Mouse (Mus musculus) layer of hippocampus, adult 2 months (tissue): ENCODE data around the gene Fuz. TPM values are rescaled to one million over a fixed set of nuclear protein-coding genes. Genes with fewer than 3 reads are reported as not detected.
"Not testable (repeated sequence)": the region's sequence is repeated elsewhere in the genome, so short reads cannot be mapped to it uniquely, and the experiment has no call there.

ENCODE experiments used
- DNase-seq, 2 experiments: peaks; one replicate each; pipeline ENCODE4 v3.0.0; 2022; ENCODE audit warnings: low spot score in 2 of 2
- H3K27ac ChIP-seq: fragments of 200-600 bp; 2 replicates; pipeline ENCODE4 v1.8.1; 2022
- H3K4me3 ChIP-seq: fragments of 200-600 bp; 2 replicates; pipeline ENCODE4 v1.8.1; 2022; ENCODE audit warnings: mild to moderate bottlenecking
- CTCF ChIP-seq: fragments of 200-600 bp; conservative IDR thresholded peaks from 2 replicates; pipeline ENCODE4 v1.8.1; 2022; ENCODE audit warnings: antibody characterized with exemption, mild to moderate bottlenecking, moderate library complexity
- total RNA-seq, 2 experiments: library from RNA; stranded (reverse); gene quantifications; 2 replicates each; pipeline ENCODE4 v1.2.3; 2021

Fuz gene
- total RNA-seq, 2 experiments from 2014 or later: 21.6 to 24.8 TPM

DNA sequence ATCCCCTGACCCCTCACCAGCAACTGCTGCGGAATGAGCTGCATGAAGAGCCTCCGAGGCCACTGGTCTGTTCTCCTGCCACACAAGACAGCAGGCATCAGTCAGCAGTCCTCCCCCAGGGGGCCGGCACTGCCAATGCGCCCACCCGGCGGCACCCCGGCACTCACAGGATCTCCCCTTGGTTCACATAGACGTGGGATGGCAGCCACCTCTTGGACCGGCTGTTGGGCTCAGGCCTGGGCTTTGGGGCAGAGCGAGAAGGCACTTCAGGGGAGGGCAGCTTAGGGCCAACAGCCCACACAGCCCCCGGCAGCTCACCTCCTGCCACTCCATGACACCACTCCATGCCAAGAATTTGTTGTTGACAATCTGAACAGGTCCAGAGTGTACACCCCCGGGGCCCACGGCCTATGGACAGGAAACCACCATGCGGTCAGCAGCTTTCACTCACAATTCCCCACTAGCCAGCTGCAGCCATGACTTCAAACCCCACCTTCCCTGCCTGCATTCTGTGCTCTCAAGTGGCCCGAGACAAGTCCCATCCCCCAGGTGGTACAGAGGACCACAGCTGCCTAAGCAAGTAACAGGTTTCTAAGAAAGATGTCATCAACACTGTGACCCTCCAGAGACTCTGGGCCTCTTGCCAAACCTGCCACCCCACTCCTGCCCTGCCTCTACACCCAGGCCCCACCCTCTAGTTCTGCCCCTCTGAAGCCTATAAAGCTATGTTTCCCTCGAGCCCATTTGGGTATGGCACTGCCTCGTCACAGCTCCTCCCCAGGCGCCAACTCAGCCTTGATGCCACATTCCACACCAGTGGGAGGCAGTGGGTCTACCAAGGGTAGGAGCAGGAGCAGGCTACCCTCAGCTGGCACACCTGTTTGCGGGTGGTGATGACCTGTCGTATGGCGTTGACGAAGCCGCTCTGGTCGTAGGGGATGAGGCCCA is 31.0 kb upstream of the Fuz start:
- DNase-seq: no peak
- Histone ChIP-seq H3K4me3 (no peak overlapping the region), H3K27ac (peak overlapping the region; percentile 99)
- TF ChIP-seq CTCF: no peak

DNA sequence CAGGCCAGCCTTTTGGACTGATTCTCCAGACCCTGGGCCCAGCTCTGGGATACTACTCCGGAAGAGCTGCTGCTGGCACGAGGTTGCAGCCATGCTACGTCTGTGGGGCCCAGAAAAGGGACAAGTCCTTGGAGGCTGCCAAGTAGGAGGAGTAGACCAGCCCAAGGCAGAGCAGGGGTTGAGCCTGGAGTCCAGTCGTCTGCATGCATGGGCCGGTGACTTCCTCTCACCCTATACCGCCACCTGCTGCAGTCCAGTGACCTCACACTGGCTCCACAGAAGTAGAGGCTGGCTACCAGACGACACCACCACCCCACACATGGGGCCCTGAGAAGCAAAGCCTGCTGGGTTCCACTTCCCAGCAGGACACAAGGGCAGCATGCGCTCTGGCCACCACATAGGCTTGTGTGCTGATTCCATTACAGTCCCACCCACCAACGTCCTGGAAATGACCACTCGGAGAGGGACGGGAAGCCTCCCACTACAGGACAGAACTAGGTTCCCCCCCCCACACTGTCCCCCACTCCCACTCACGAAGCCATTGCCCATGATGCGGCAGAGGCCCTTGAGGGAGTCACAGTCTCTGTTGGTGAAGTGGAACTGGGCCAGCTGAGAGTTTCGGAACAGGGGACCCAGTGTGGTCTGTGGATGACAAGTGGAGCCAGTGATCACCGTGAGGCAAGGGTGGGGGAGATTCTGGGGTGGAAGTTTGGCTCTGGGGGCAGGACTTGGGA is 29.4 kb upstream of the Fuz start:
- Histone ChIP-seq H3K27ac (peak overlapping the region; percentile 99), H3K4me3 (peak overlapping the region; percentile 75; the same call in 1 of the 2 replicates)
- DNase-seq: no peak
- peak; percentile 18; the same call in 1 of the 2 replicates for TF ChIP-seq CTCF

DNA sequence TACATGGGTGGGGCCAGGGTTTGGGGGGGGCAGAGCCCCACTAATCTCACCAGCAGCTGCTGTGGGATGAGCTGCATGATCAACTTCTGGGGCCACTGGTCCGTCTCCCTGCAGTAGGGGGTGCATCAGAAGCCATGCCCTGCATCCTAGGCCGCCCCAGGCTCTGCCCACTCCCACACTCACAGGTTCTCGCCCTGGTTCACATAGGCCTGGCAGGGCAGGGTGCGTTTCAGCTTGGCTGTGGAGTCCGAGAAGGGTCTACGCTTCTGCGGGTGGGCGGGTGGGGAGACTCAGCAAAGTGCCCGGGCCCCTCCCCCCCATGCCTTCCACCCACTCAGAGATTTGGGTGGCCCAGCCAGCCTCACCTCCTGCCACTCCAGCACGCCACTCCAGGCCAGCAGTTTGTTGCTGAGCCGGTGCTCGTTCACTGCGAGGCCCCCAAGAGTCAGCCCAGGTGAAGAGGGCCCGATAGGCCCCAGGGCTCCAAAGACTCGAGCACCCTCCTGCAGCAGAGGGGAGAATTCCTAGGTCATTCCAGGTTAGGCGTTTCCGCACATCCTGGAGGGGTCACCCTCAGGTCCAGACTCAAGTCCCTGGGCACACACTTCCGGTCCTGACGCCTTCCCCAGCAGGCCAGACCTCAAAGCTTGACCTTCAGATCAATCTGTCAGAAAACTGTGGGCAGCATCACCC is 28.7 kb upstream of the Fuz start:
- DNase-seq: no peak
- Histone ChIP-seq H3K4me3 (peak overlapping the region; percentile 75), H3K27ac (peak overlapping the region; percentile 99)
- TF ChIP-seq CTCF: no peak

DNA sequence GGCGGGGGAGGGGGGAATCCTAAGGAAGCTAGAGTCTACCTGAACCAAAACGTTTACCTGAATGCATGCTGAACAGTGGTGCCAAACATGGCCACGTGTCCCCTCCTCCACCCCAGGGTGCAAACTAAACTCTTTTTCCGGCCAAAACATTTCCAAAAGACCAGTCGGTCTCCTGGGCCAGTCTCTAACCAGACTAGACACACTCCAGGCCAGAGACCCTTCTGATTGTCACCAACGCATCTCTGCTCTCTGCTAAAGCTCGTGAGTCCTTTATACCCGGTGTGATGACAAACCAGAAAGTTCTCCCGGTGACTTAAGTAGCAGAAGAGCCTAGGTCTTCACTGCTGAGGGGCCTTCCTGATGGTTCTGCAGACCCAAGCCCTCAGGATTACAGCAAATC is 28.1 kb upstream of the Fuz start:
- no peak for DNase-seq
- peak overlapping the region; percentile 99; the same call in 1 of the 2 replicates for H3K27ac ChIP-seq
- peak overlapping the region; percentile 75 for H3K4me3 ChIP-seq
- TF ChIP-seq CTCF: no peak

DNA sequence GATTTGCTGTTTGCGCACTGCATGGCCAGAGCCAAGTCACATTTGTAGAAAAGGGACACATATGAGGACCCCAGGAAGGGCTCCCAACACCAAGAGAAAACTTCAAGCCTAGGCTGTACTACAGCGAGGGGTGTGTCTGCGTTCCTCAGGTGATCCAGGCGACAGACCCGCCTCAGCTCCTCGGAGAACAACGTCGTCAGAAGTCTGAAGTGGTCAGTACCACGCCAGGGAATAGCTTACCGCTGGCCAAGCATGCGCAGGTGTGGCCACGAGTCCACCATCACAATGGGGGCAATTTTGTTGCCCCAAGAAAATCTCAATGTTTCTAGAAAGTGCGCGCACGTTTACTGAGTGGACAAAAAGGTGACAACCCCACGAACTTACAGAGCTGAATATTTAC is 27.4 kb upstream of the Fuz start:
- no peak for DNase-seq
- Histone ChIP-seq H3K27ac (peak overlapping the region; percentile 99), H3K4me3 (peak overlapping the region; percentile 75)
- no peak for TF ChIP-seq CTCF

DNA sequence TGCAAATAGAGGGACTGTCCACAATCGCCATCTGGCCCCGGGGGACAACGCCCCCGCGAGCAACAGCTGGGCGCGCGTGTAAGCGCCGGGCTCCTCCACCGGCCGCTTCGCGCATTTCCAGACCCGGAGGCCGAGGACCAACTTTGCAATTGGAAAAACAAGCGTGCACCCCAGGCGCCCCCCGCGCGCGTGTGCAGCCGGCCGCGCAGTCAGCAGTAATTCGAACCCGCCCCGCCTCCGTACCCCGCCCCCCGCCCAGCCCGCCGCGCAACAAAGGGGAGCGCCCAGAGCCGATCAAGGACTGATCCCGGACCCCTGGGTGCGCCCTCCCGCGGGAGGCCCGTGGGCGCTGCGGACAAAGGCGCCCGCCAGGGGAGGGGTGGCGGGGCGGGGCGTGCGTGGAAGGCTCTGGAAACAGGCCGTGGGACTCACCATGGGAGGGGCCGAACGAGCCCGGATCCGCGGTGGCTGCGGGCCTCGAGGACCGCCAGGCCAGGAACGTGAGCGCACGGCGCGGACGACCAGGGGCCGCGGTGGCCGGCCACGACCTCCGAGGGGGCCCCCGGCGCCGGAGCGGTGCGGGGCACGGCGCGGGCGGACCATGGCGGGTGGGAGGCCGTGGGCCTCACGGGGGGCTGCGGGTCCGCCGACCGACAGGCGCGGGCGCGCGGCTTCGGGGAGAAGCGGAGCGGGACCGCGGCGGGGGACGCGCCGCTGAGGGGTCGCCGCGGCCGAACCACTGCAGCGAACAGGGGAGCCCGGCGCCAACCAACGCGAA is 26.8 kb upstream of the Fuz start:
- DNase-seq: no peak
- TF ChIP-seq CTCF: peak; percentile 21; the same call in 1 of the 2 replicates
- H3K4me3 ChIP-seq: peak overlapping the region; percentile 75
- H3K27ac ChIP-seq: peak overlapping the region; percentile 99

DNA sequence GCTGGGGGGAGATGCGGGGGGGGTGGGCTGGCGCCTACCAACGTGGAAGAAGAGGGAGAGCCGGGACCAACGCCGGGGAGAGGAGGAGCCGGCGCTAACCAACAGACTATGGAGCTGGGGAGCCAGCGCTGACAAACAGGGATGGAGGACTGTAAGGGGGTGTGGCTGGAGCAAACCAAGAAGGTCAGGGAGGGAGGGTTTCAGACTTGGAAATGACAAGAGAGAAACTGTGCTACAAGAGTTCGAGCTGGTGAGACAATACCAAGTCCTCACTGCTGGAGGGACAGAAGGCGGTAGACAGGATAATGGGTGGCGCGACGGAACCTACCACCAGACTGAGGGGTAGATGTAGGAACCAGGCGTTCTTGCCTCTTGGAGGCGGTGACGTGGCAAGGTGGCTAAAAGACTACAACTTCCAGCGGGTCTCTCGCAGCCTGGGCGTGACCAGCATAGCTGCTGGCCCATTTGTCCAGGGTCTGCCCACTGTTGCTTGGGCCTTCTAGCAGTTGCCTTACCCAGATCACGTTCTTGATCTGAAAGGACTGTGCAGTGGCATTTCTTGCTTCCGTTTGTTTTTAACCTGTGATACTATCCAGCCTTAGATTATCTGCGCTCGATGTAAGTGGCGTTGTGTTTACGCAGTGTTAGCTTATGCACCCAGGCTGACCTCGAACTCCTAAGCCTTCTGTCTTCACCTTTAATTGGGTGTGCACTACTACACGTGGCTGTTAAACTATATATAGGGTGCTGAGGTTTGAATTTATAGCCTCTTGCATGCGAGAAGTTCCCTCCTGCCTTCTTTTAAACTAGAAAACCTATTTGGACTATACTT is 26.0 kb upstream of the Fuz start, which contains the start of gene Ptov1:
Ptov1 (minus strand) TSS at position 92 of the 832 bp plus-strand sequence.
- Histone ChIP-seq H3K27ac (peak within 1 kb of the TSS; percentile 99), H3K4me3 (peak within 1 kb of the TSS; percentile 75)
- peak; percentile 93 to 99 for DNase-seq
- peak; percentile 21; the same call in 1 of the 2 replicates for TF ChIP-seq CTCF

DNA sequence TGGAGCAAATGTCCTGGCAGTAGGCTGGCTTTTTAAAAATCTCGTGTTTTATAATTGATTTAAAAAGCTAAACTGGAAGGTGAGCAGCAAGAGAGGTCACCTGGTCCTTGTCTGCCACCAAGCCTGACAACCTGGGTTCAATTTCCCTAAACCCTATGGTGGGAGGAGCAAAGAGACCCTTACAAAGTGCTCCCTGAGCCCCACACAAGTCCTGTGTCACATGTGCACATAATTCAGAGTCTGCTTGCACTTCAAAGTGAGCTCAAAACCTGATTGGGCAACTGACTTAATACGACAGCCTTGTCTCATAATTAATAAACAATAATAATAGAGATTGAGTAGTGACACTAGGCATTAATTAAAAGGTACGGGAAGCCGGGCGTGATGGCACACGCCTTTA is 25.3 kb upstream of the Fuz start:
- no peak for DNase-seq
- Histone ChIP-seq H3K27ac (peak overlapping the region; percentile 99), H3K4me3 (peak overlapping the region; percentile 75)
- no peak for TF ChIP-seq CTCF

DNA sequence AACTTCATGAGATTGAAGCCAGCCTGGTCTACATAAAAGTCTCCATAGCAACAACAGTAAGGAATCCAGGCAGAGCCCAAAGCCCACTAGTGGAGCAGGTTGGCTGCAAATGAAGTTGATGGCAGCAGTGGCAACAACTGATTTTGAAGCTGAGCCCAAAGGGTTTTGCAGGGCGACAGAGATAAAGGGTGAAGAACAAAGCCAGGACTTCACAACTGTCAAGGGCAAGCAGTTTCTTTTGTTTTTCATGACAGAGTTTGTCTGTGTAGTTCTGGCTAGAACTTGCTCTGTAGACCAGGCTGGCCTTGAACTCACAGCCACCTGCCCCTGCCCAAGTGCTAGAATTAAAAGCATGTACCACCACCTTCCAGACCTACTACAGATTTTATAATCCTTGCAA is 24.7 kb upstream of the Fuz start:
- no peak for TF ChIP-seq CTCF
- no peak overlapping the region for H3K27ac ChIP-seq

DNA sequence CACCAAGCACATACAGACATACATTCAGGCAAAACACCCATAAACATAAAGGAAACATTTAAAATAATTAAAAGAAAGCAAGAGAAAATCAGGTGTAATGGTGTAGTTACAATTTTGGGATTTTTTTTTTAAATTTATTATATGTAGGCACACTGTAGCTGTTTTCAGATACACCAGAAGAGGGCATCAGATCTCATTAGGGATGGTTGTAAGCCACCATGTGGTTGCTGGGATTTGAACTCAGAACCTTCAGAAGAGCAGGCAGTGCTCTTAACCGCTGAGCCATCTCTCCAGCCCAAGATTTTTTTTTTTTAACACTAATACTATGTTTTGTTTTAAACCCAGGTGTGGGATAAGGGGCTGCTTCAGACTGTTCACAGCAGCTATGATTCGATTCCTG is 24.1 kb upstream of the Fuz start:
- DNase-seq, H3K27ac ChIP-seq, H3K4me3 ChIP-seq: not testable (repeated sequence)
- TF ChIP-seq CTCF: peak; percentile 69

More for the DNA sequence above, 24.7 kb upstream of the Fuz start:
- no peak overlapping the region for H3K4me3 ChIP-seq
- DNase-seq: no peak

DNA sequence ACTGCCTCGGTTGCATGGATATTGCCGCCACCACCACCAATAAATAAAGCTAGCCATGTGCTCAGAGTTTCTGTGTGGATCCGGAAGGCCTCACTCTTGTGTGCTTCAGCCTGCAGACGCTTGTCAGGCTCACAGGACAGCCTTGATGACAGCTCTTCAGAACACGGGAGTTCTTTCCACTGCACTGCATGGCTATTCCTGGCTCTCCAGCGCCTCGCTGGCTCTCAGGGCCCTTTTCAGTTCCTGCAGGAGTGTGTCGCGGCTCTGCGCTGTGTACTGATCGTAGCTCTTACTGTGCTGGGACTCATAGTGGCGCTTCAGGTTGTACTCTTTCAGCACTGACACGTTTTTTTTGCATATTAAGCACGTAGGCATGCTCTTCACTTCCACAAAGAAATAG is 18.0 kb upstream of the Fuz start:
- Histone ChIP-seq H3K4me3 (no peak overlapping the region), H3K27ac (no peak overlapping the region)
- no peak for TF ChIP-seq CTCF
- DNase-seq: no peak

DNA sequence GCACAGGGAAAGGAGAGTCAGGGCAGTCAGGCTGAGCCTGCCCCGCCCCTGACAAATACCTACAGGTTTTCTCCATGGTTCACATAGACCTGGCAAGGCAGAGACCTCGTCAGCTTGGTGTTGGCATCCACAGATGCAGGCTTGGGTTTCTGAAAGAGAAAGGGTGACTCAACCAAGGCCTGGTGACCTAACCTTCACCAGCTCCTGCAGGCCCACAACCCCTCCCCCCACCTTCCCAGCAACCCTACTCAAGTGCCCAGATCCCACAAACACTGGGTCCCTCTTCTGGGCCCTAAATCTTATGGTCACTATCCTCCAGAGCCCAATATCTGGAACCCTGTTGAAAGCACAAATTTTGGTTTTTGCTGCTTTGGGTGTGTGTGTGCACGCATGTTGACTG is 12.8 kb upstream of the Fuz start:
- Histone ChIP-seq H3K4me3 (no peak overlapping the region), H3K27ac (no peak overlapping the region)
- TF ChIP-seq CTCF: no peak
- no peak for DNase-seq
